Mouse (Mus musculus) liver, embryonic 13.5 days (tissue): ENCODE results near the gene Stpg4. TPM values are rescaled to one million over a fixed set of nuclear protein-coding genes. Genes with fewer than 3 reads are reported as not detected.
A peak's percentile ranks its signal among the peaks of the same experiment; 100 is the strongest.

Source experiments
- ATAC-seq: fragments of 200-750 bp; cut with Nextera tagmentation; 2 replicates; pipeline ENCODE4 v1.8.0; 2017; ENCODE audit warnings: low read depth, mild to moderate bottlenecking, moderate number of reproducible peaks, moderate library complexity
- DNase-seq: peaks from one replicate; pipeline ENCODE4 v3.0.0; 2022
- H3K27ac ChIP-seq: fragments of 300-500 bp; sonication (generic); 2 replicates; pipeline ENCODE4 v1.5.1; 2015; ENCODE audit warnings: moderate library complexity, mild to moderate bottlenecking, inconsistent platforms
- H3K27me3 ChIP-seq: fragments of 300-500 bp; sonication (generic); 2 replicates; pipeline ENCODE4 v1.6.1; 2015; ENCODE audit warnings: mild to moderate bottlenecking, inconsistent platforms
- H3K36me3 ChIP-seq: fragments of 300-500 bp; sonication (generic); 2 replicates; pipeline ENCODE4 v1.6.1; 2015; ENCODE audit warnings: mild to moderate bottlenecking, inconsistent platforms
- H3K4me1 ChIP-seq: fragments of 300-500 bp; sonication (generic); replicated peaks from 2 replicates; pipeline ENCODE4 v1.6.1; 2015; ENCODE audit warnings: inconsistent platforms
- H3K4me2 ChIP-seq: fragments of 300-500 bp; sonication (generic); 2 replicates; pipeline ENCODE4 v1.6.1; 2015; ENCODE audit warnings: inconsistent platforms, mild to moderate bottlenecking, moderate library complexity
- H3K4me3 ChIP-seq: fragments of 300-500 bp; sonication (generic); replicated peaks from 2 replicates; pipeline ENCODE4 v1.5.1; 2015; ENCODE audit warnings: mild to moderate bottlenecking, inconsistent platforms
- H3K9ac ChIP-seq: fragments of 300-500 bp; sonication (generic); 2 replicates; pipeline ENCODE4 v1.6.1; 2015; ENCODE audit warnings: mild to moderate bottlenecking, inconsistent platforms
- H3K9me3 ChIP-seq: fragments of 300-500 bp; sonication (generic); replicated peaks from 2 replicates; pipeline ENCODE4 v1.6.1; 2016; ENCODE audit warnings: inconsistent platforms
- WGBS: fragments of 180-500 bp; shearing (Covaris S2); methylation state at CpG from one replicate; pipeline ENCODE4 v1.1.7; 2015; ENCODE audit not compliant: insufficient replicate concordance; 5-methylcytosine and 5-hydroxymethylcytosine counted together
- polyA plus RNA-seq: library from polyadenylated mRNA; unstranded; fragments of >200 nt; fragmentation: Nextera tagmentation; extraction: Ambion mirVana; gene quantifications from 2 replicates; pipeline ENCODE4 v1.2.1, GENCODE M21; 2015

The Stpg4 gene
- polyA plus RNA-seq, 1 experiment from 2014 or later: not detected

GRCm38 (mm10) chr17:87349575-87349974 lies 78.0 kb downstream of the Stpg4 start:
- Histone ChIP-seq H3K9me3 (no peaks in the 10 kb centered on the region), H3K4me1 (peaks cover 56% of the 10 kb centered on the region), H3K9ac (no peak overlapping the region), H3K36me3 (peaks cover 19% of the 10 kb centered on the region; the same call in 1 of the 2 replicates), H3K4me3 (no peak overlapping the region), H3K27ac (no peak overlapping the region), H3K4me2 (no peak overlapping the region), H3K27me3 (no peaks in the 10 kb centered on the region)
- no peak for ATAC-seq
- 70% methylated on average over 9 of the region's 9 CpGs for WGBS
- DNase-seq: no peak

GRCm38 (mm10) chr17:87349069-87349468 lies 78.5 kb downstream of the Stpg4 start:
- Histone ChIP-seq H3K9me3 (no peaks in the 10 kb centered on the region), H3K36me3 (peaks cover 19% of the 10 kb centered on the region; the same call in 1 of the 2 replicates), H3K4me2 (no peak overlapping the region), H3K27ac (no peak overlapping the region), H3K4me3 (no peak overlapping the region), H3K9ac (no peak overlapping the region), H3K27me3 (no peaks in the 10 kb centered on the region), H3K4me1 (peaks cover 56% of the 10 kb centered on the region)
- ATAC-seq (no peak), DNase-seq (no peak)
- 45% methylated on average over 9 of the region's 9 CpGs for WGBS

GRCm38 (mm10) chr17:87348353-87348752 lies 79.2 kb downstream of the Stpg4 start:
- Histone ChIP-seq H3K27me3 (no peaks in the 10 kb centered on the region), H3K36me3 (peaks cover 19% of the 10 kb centered on the region; the same call in 1 of the 2 replicates), H3K27ac (no peak overlapping the region), H3K9me3 (no peaks in the 10 kb centered on the region), H3K4me3 (no peak overlapping the region), H3K9ac (no peak overlapping the region), H3K4me2 (no peak overlapping the region), H3K4me1 (peaks cover 56% of the 10 kb centered on the region)
- no peak for ATAC-seq
- no peak for DNase-seq
- 68% methylated on average over 9 of the region's 9 CpGs for WGBS

GRCm38 (mm10) chr17:87345252-87345593 lies 82.3 kb downstream of the Stpg4 start:
- peaks cover 30% of the 10 kb centered on the region for H3K4me1 ChIP-seq
- no peak overlapping the region for H3K27ac ChIP-seq
- no peaks in the 10 kb centered on the region for H3K9me3 ChIP-seq
- H3K9ac ChIP-seq: no peak overlapping the region
- H3K36me3 ChIP-seq: peaks cover 39% of the 10 kb centered on the region
- ATAC-seq (no peak), DNase-seq (no peak)
- no peaks in the 10 kb centered on the region for H3K27me3 ChIP-seq
- H3K4me2 ChIP-seq: no peak overlapping the region
- 39% methylated on average over 4 of the region's 4 CpGs for WGBS
- H3K4me3 ChIP-seq: no peak overlapping the region

- Histone ChIP-seq H3K9me3 (no peaks in the 10 kb centered on the region), H3K27ac (no peak overlapping the region), H3K4me3 (no peak overlapping the region), H3K27me3 (no peaks in the 10 kb centered on the region), H3K4me1 (peaks cover 30% of the 10 kb centered on the region), H3K9ac (no peak overlapping the region), H3K36me3 (peaks cover 39% of the 10 kb centered on the region), H3K4me2 (no peak overlapping the region)
- ATAC-seq (no peak), DNase-seq (no peak)
- WGBS: 27% methylated on average over 18 of the region's 18 CpGs
Observed at GRCm38 (mm10) chr17:87344441-87345251, 82.9 kb downstream of the Stpg4 start.

GRCm38 (mm10) chr17:87343060-87343703 lies 84.4 kb downstream of the Stpg4 start:
- no peak overlapping the region for H3K27ac ChIP-seq
- no peak overlapping the region for H3K4me3 ChIP-seq
- DNase-seq (no peak), ATAC-seq (peak; percentile 45)
- no peak overlapping the region for H3K4me2 ChIP-seq
- H3K9ac ChIP-seq: no peak overlapping the region
- no peaks in the 10 kb centered on the region for H3K9me3 ChIP-seq
- H3K4me1 ChIP-seq: peaks cover 30% of the 10 kb centered on the region
- H3K36me3 ChIP-seq: peaks cover 50% of the 10 kb centered on the region
- WGBS: 57% methylated on average over 8 of the region's 8 CpGs
- no peaks in the 10 kb centered on the region for H3K27me3 ChIP-seq

Other genes starting within 250 kb of the Stpg4 start
- 50.2 and 53.9 TPM in 2 replicates for gene Mcfd2, start 161.8 kb downstream of the Stpg4 start, polyA plus RNA-seq
- gene Ttc7, start 144.9 kb downstream of the Stpg4 start, polyA plus RNA-seq: 9.5 and 11.0 TPM in 2 replicates
- gene Calm2, start 19.2 kb upstream of the Stpg4 start, polyA plus RNA-seq: 415 and 484 TPM in 2 replicates
- gene Epcam, start 208.2 kb upstream of the Stpg4 start, polyA plus RNA-seq: 0.81 and 2.7 TPM in 2 replicates
- gene Msh2, start 244.6 kb upstream of the Stpg4 start, polyA plus RNA-seq: 38.0 and 47.2 TPM in 2 replicates